Mouse (Mus musculus) myocyte (in vitro differentiated cells): ENCODE data around the gene Tmem206.

ENCODE experiments used
- POLR2A ChIP-seq: IDR thresholded peaks from one replicate; pipeline ENCODE4 v1.6.1; 2011; ENCODE audit warnings: low read depth, mild to moderate bottlenecking, control low read depth, moderate library complexity; ENCODE audit not compliant: insufficient read length
- POLR2AphosphoS2 ChIP-seq: IDR thresholded peaks from one replicate; pipeline ENCODE4 v1.6.1; 2011; ENCODE audit warnings: low read depth, control low read depth; ENCODE audit not compliant: insufficient read length
- REST ChIP-seq: IDR thresholded peaks from one replicate; pipeline ENCODE4 v1.6.1; 2011; ENCODE audit warnings: mild to moderate bottlenecking, control low read depth, moderate library complexity; ENCODE audit not compliant: insufficient read depth, insufficient read length
- TCF3 ChIP-seq: IDR thresholded peaks from one replicate; pipeline ENCODE4 v1.6.1; 2011; ENCODE audit warnings: low read depth, control low read depth; ENCODE audit not compliant: insufficient read length

DNA sequence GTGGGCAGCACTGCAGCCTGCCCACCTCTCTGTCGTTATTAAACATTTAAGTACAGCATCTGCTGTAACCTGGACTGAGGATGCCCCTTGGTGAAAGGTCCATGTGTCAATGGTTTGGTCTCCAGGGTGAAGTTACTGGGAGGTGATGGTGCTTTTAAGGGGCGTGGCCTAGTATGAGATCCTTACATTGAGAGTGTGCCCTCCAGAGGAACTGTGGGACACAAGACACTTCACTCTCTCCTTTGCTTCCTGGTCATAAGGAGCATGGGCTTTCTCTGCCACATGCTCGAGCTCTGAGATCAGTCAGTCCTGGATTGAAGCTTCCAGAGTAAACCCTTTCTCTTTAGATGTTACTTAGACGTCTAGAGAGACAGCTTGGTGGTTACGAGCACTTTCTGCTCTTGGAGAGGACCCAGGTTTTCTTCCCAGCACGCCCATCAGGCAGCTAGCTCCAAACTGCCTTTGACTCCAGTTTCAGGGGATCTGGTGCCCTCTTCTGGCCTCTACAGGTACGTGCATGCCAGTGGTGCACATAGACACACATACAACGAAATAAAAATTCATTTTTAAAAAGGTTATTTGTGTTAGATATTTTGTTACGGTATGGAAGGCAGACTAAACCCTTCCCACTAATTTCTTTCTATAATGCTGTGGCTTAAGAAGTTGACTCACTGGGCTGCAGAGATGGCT is 17.8 kb upstream of the Tmem206 start:
- no peak for TF ChIP-seq POLR2A
- no peak for TF ChIP-seq POLR2AphosphoS2
- TF ChIP-seq REST = no peak
- no peak for TF ChIP-seq TCF3
